8 mouse cellular contexts compared by ENCODE assay signal in the genomic region with DNA sequence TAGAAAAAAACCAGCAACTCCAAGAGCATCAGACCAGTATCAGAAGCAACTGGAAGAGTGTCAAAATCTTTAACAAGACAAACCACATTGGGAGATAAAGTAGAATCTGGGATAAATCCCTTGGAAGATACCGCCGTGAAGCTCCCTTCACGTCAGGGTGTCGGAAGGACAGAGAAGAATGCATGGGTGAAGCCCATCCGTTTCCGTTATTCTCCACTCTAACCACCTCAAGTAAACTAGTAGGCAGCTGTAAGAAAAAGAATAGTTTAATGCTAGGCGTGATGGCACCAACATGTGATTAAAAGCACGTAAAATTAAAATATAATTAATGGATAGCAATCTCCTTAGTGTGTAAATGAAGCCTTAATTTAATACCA. TPM values are rescaled to one million over a fixed set of nuclear protein-coding genes. Genes with fewer than 3 reads are reported as not detected.
A peak's percentile ranks its signal among the peaks of the same experiment; 100 is the strongest.
DNase-seq lines count a peak whose midpoint lies in the region; ATAC-seq and TF ChIP-seq lines count a peak whose summit lies in the region.

No protein-coding gene starts in this region.

- no peak for ATAC-seq in kidney, postnatal 0 days (replicated peaks; ENCODE audit: low FRiP score, low read depth)

- H3K4me2 ChIP-seq in kidney, postnatal 0 days (ENCODE audit: low read length), result peak overlapping the region; percentile 65

- no peaks in the 10 kb centered on the region; the same call in none of the 2 replicates for H3K4me1 ChIP-seq in lung, adult 2 months (ENCODE audit: control insufficient read depth, insufficient read depth, low read length)
- peaks cover 29% of the 10 kb centered on the region for H3K4me1 ChIP-seq in forebrain, embryonic 10.5 days
- H3K4me1 ChIP-seq in kidney, postnatal 0 days (replicated peaks; ENCODE audit: insufficient read depth, low read length), result no peaks in the 10 kb centered on the region; the same call in 1 of the 2 replicates

- TF ChIP-seq CTCF in lung, adult 2 months (IDR thresholded peaks at IDR 0.05; ENCODE audit: insufficient read depth, low read length), result no peak
- TF ChIP-seq CTCF in kidney, postnatal 0 days (IDR thresholded peaks at IDR 0.05; ENCODE audit: low read depth), result no peak

- peak overlapping the region; percentile 96 for H3K27ac ChIP-seq in forebrain, embryonic 10.5 days
- peak overlapping the region; percentile 32; the same call in 1 of the 2 replicates for H3K27ac ChIP-seq in kidney, postnatal 0 days

- H3K9me3 ChIP-seq in forebrain, embryonic 10.5 days, result no peaks in the 10 kb centered on the region
- no peaks in the 10 kb centered on the region for H3K9me3 ChIP-seq in kidney, postnatal 0 days (replicated peaks; ENCODE audit: low read length)

- no peak for TF ChIP-seq POLR2A in lung, adult 2 months (IDR thresholded peaks at IDR 0.05; ENCODE audit: borderline replicate concordance, extremely low read depth, low read depth, low read length)

- H3K27me3 ChIP-seq in forebrain, embryonic 10.5 days (ENCODE audit: poor library complexity, severe bottlenecking), result no peaks in the 10 kb centered on the region
- H3K27me3 ChIP-seq in kidney, postnatal 0 days (ENCODE audit: insufficient read depth, low read length), result no peaks in the 10 kb centered on the region

- H3K9ac ChIP-seq in kidney, postnatal 0 days (ENCODE audit: low read depth, low read length), result no peak overlapping the region

- DNase-seq in lung, adult 2 months, result no peak
- no peak for DNase-seq in lung, postnatal 25 days (ENCODE audit: low spot score)
- DNase-seq in forebrain, embryonic 10.5 days (ENCODE audit: extremely low spot score, low spot score), result peak; percentile 16
- no peak for DNase-seq in kidney, postnatal 0 days (ENCODE audit: low spot score)
- peak; percentile 29 for DNase-seq in neural tube, embryonic 10.5 days (ENCODE audit: extremely low spot score, low spot score)
- no peak for DNase-seq in right cerebral cortex, postnatal 4 days
- DNase-seq in layer of hippocampus, adult 8-10 months (ENCODE audit: low spot score in 2 of 2), result no peak
- no peak for DNase-seq in right cerebral cortex, postnatal 25 days

- WGBS in lung, adult 2 months, result 18% methylated on average over 8 of the region's 8 CpGs
- 30% methylated on average over 8 of the region's 8 CpGs for WGBS in forebrain, embryonic 10.5 days
- 16% methylated on average over 8 of the region's 8 CpGs for WGBS in kidney, postnatal 0 days

- H3K36me3 ChIP-seq in forebrain, embryonic 10.5 days (replicated peaks), result peaks cover 35% of the 10 kb centered on the region
- H3K36me3 ChIP-seq in kidney, postnatal 0 days (ENCODE audit: insufficient read depth, low read length), result 0 out of 2 replicates have a peak, but pooled peaks cover 4% of the 10 kb centered on the region

- peak overlapping the region; percentile 21 for H3K4me3 ChIP-seq in lung, adult 2 months (replicated peaks; ENCODE audit: extremely low read depth, low read depth, low read length)
- H3K4me3 ChIP-seq in forebrain, embryonic 10.5 days, result peak overlapping the region; percentile 64
- H3K4me3 ChIP-seq in kidney, postnatal 0 days (replicated peaks; ENCODE audit: low read depth, low read length), result peak overlapping the region; percentile 49

RNA-seq across cellular contexts. Expression of a gene that starts 0.3 kb away (rescaled TPM):
- polyA plus RNA-seq in lung, adult 2 months (2012; rRNA removed), result 1.5 and 2.6 TPM in 2 replicates
- 9.8 and 10.0 TPM in 2 replicates for polyA plus RNA-seq in forebrain, embryonic 10.5 days (2016; fragmentation: Nextera tagmentation; extraction: Ambion mirVana)
- polyA plus RNA-seq in kidney, postnatal 0 days (2015; fragmentation: Nextera tagmentation; extraction: Ambion mirVana), result 7.7 and 7.8 TPM in 2 replicates
- total RNA-seq in layer of hippocampus, adult 8-10 months (2022), result 10 to 100 TPM; 17.8 to 21.2 (median 18.0) TPM

RNA-seq across cellular contexts. Expression of a gene that starts 1.4 kb away (rescaled TPM):
- polyA plus RNA-seq in lung, adult 2 months (2012; rRNA removed), result 1.1 and 1.9 TPM in 2 replicates
- 4.0 and 5.2 TPM in 2 replicates for polyA plus RNA-seq in forebrain, embryonic 10.5 days (2016; fragmentation: Nextera tagmentation; extraction: Ambion mirVana)
- polyA plus RNA-seq in kidney, postnatal 0 days (2015; fragmentation: Nextera tagmentation; extraction: Ambion mirVana), result 3.9 and 4.7 TPM in 2 replicates
- 10 to 100 TPM in 1 of 4 experiments, 1 to 10 TPM in 3; 8.3 to 11.0 (median 9.2) TPM for total RNA-seq in layer of hippocampus, adult 8-10 months (2022)

RNA-seq across cellular contexts. Expression of a gene that starts 46.9 kb away (rescaled TPM):
- 1.1 and 1.8 TPM in 2 replicates for polyA plus RNA-seq in lung, adult 2 months (2012; rRNA removed)
- polyA plus RNA-seq in forebrain, embryonic 10.5 days (2016; fragmentation: Nextera tagmentation; extraction: Ambion mirVana), result 8.4 and 9.0 TPM in 2 replicates
- 5.5 and 5.6 TPM in 2 replicates for polyA plus RNA-seq in kidney, postnatal 0 days (2015; fragmentation: Nextera tagmentation; extraction: Ambion mirVana)
- 10 to 100 TPM; 14.9 to 23.0 (median 17.0) TPM for total RNA-seq in layer of hippocampus, adult 8-10 months (2022)

RNA-seq across cellular contexts. Expression of a gene that starts 47.2 kb away (rescaled TPM):
- 7.9 and 8.3 TPM in 2 replicates for polyA plus RNA-seq in lung, adult 2 months (2012; rRNA removed)
- polyA plus RNA-seq in forebrain, embryonic 10.5 days (2016; fragmentation: Nextera tagmentation; extraction: Ambion mirVana), result 13.5 and 13.8 TPM in 2 replicates
- 5.6 and 6.7 TPM in 2 replicates for polyA plus RNA-seq in kidney, postnatal 0 days (2015; fragmentation: Nextera tagmentation; extraction: Ambion mirVana)
- 10 to 100 TPM; 17.2 to 19.9 (median 18.2) TPM for total RNA-seq in layer of hippocampus, adult 8-10 months (2022)

RNA-seq across cellular contexts. Expression of a gene that starts 53.2 kb away (rescaled TPM):
- polyA plus RNA-seq in lung, adult 2 months (2012; rRNA removed), result 0.24 and 0.57 TPM in 2 replicates
- polyA plus RNA-seq in forebrain, embryonic 10.5 days (2016; fragmentation: Nextera tagmentation; extraction: Ambion mirVana), result 10.5 and 10.6 TPM in 2 replicates
- polyA plus RNA-seq in kidney, postnatal 0 days (2015; fragmentation: Nextera tagmentation; extraction: Ambion mirVana), result 4.6 TPM in 2 replicates
- 10 to 100 TPM; 18.6 to 24.0 (median 20.8) TPM for total RNA-seq in layer of hippocampus, adult 8-10 months (2022)

Comparison
In these comparisons a context has a peak if more than half of its experiments do, and no peak if none do; other contexts are left out.
1. DNase-seq: peak in forebrain, embryonic 10.5 days (single experiment) and neural tube, embryonic 10.5 days (single experiment); none in lung, adult 2 months (single experiment), lung, postnatal 25 days (single experiment), kidney, postnatal 0 days (single experiment), right cerebral cortex, postnatal 4 days (single experiment), layer of hippocampus, adult 8-10 months (0 of 2) and right cerebral cortex, postnatal 25 days (single experiment).
2. Peak in every context shown above with its lines, with median percentiles within 50 percentile points of each other: H3K4me3 ChIP-seq.